Mouse (Mus musculus): ENCODE measurements around the gene Pard3b. TPM values are rescaled to one million over a fixed set of nuclear protein-coding genes. Genes with fewer than 3 reads are reported as not detected.

The Pard3b gene
- polyA plus RNA-seq (2015; fragmentation: Nextera tagmentation; extraction: Ambion mirVana), result 1.6 and 2.4 TPM in 2 replicates

DNA sequence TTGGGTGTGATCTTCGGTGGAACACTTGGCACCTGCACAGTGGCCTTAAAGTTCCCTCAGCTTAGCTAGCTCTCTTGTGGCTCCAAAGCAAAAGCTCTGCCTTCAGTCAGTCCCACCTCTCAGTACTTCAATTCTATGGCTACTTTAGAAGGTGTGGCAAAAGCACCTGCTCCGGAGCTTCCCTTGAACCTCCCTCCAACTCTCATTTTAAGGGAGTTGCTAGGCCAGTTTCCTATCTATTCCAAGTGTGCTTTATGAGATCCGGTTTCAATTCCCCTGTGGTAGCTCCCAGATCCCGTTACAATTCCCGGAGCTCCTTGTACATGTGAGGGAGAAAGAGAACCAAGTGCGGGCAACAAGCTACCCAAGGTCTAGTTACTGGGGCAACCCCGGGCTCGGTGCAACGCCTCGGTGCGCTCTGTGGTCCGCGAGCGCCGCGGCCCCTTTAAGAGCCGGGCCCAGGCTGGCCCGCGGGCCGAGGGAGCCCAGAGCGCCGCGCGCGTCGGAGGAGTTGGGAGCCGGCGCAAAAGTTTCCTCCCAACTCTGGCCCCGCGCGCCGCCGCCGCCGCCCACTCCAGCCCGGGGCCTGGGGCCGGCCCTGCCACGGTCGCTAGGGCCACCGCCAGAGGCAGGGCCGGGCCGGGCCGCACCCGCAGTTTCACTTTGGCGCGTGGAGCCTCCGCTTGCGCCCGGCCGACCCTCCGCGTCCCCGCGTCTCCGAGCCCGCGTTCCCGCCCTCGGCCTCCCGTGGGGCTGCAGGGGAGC is at the start of gene Pard3b:
Pard3b (plus strand) TSS at position 478 of the 765 bp plus-strand sequence.
- peak within 1 kb of the TSS; percentile 72 for H3K4me2 ChIP-seq
- peaks cover 20% of the 10 kb centered on the region; the same call in 1 of the 2 replicates for H3K27me3 ChIP-seq
- H3K9me3 ChIP-seq (replicated peaks), result no peaks in the 10 kb centered on the region
- ATAC-seq (ENCODE audit: insufficient read depth), result peak; percentile 73
- H3K4me3 ChIP-seq (replicated peaks), result peak within 1 kb of the TSS; percentile 65
- no peaks in the 10 kb centered on the region for H3K36me3 ChIP-seq (replicated peaks)
- H3K9ac ChIP-seq, result peak within 1 kb of the TSS; percentile 47
- no peaks in the 10 kb centered on the region for H3K4me1 ChIP-seq (replicated peaks)
- H3K27ac ChIP-seq (replicated peaks), result no peak within 1 kb of the TSS
- 1% methylated on average over 60 of the region's 60 CpGs for WGBS (ENCODE audit: insufficient replicate concordance)

GRCm38 (mm10) chr1:61616176-61616575 is 22.4 kb upstream of the Pard3b start:
- H3K9me3 ChIP-seq (replicated peaks), result no peaks in the 10 kb centered on the region
- H3K27me3 ChIP-seq, result no peaks in the 10 kb centered on the region
- no peak overlapping the region for H3K9ac ChIP-seq
- no peak for ATAC-seq (ENCODE audit: insufficient read depth)
- no peak overlapping the region for H3K27ac ChIP-seq (replicated peaks)
- H3K4me3 ChIP-seq (replicated peaks), result no peak overlapping the region
- no peak overlapping the region for H3K4me2 ChIP-seq
- H3K4me1 ChIP-seq (replicated peaks), result no peaks in the 10 kb centered on the region
- no peaks in the 10 kb centered on the region for H3K36me3 ChIP-seq (replicated peaks)

GRCm38 (mm10) chr1:61620651-61621050 is 18.0 kb upstream of the Pard3b start:
- Histone ChIP-seq H3K36me3 (replicated peaks) (no peaks in the 10 kb centered on the region), H3K4me2 (no peak overlapping the region), H3K27me3 (no peaks in the 10 kb centered on the region), H3K9me3 (replicated peaks) (no peaks in the 10 kb centered on the region), H3K4me1 (replicated peaks) (no peaks in the 10 kb centered on the region), H3K27ac (replicated peaks) (no peak overlapping the region), H3K9ac (no peak overlapping the region), H3K4me3 (replicated peaks) (no peak overlapping the region)
- ATAC-seq (ENCODE audit: insufficient read depth), result no peak
- 51% methylated on average over 1 of the region's 1 CpGs for whole genome bisulfite sequencing (ENCODE audit: insufficient replicate concordance)

DNA sequence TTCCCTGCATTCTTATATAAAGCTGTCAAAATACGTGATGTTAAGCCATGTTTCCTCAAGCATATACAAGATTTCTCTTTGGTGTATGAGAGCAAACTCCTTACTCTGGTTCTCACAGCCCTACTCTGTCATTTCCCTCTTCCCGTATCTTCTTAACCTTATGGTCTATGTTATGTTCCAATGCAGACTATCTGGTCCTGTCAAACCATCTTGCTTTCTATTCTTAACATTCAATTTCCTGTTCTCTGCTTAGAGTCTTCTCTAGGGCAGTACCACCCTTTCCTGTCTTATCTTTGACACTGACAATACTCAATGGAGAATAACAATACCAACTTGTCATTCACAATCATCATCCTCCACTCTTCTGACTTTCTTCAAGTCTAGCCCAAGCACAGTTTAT is 8.8 kb upstream of the Pard3b start:
- H3K27ac ChIP-seq (replicated peaks), result no peak overlapping the region
- WGBS (ENCODE audit: insufficient replicate concordance), result 20% methylated on average over 2 of the region's 2 CpGs
- no peak for ATAC-seq (ENCODE audit: insufficient read depth)
- no peaks in the 10 kb centered on the region for H3K27me3 ChIP-seq
- H3K9me3 ChIP-seq (replicated peaks), result no peaks in the 10 kb centered on the region
- H3K4me1 ChIP-seq (replicated peaks), result no peaks in the 10 kb centered on the region
- no peak overlapping the region for H3K4me3 ChIP-seq (replicated peaks)
- H3K4me2 ChIP-seq, result no peak overlapping the region
- H3K9ac ChIP-seq, result no peak overlapping the region
- no peaks in the 10 kb centered on the region for H3K36me3 ChIP-seq (replicated peaks)

GRCm38 (mm10) chr1:61639114-61640093 is 780 bp downstream of the Pard3b start:
- Histone ChIP-seq H3K36me3 (replicated peaks) (no peaks in the 10 kb centered on the region), H3K4me1 (replicated peaks) (no peaks in the 10 kb centered on the region), H3K4me2 (peak overlapping the region; percentile 72), H3K27me3 (peaks cover 20% of the 10 kb centered on the region; the same call in 1 of the 2 replicates), H3K9ac (peak overlapping the region; percentile 47), H3K4me3 (replicated peaks) (peak overlapping the region; percentile 65), H3K9me3 (replicated peaks) (no peaks in the 10 kb centered on the region), H3K27ac (replicated peaks) (no peak overlapping the region)
- 5% methylated on average over 35 of the region's 40 CpGs for WGBS (ENCODE audit: insufficient replicate concordance)
- peak; percentile 34; the same call in 1 of the 2 replicates for ATAC-seq (ENCODE audit: insufficient read depth)

GRCm38 (mm10) chr1:61641880-61642279 is 3.3 kb downstream of the Pard3b start:
- no peaks in the 10 kb centered on the region for H3K36me3 ChIP-seq (replicated peaks)
- ATAC-seq (ENCODE audit: insufficient read depth), result no peak
- WGBS (ENCODE audit: insufficient replicate concordance), result 27% methylated on average over 4 of the region's 4 CpGs
- H3K27ac ChIP-seq (replicated peaks), result no peak overlapping the region
- no peak overlapping the region for H3K4me2 ChIP-seq
- H3K4me1 ChIP-seq (replicated peaks), result no peaks in the 10 kb centered on the region
- H3K9me3 ChIP-seq (replicated peaks), result no peaks in the 10 kb centered on the region
- peaks cover 20% of the 10 kb centered on the region; the same call in 1 of the 2 replicates for H3K27me3 ChIP-seq
- H3K4me3 ChIP-seq (replicated peaks), result no peak overlapping the region
- no peak overlapping the region for H3K9ac ChIP-seq

DNA sequence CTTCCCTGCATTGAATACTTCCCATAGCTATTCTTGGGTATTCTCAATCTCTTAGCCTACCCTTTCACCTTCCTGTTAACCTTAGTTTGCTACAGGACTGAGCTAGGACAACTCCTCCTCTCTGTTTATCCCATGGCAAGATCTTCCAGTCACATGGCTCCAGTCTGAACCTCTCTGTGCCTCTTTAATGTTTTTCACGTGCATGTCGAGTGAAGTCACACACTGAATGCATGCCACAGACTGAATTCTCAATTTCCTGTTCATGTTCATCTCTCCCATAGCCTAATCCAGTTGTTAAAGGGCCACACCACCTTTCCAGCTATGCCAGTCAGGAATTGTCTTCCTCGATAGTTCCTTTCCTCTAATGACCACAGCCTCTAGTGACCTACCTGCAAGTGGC is 6.4 kb downstream of the Pard3b start:
- no peaks in the 10 kb centered on the region for H3K36me3 ChIP-seq (replicated peaks)
- no peaks in the 10 kb centered on the region for H3K9me3 ChIP-seq (replicated peaks)
- no peaks in the 10 kb centered on the region for H3K4me1 ChIP-seq (replicated peaks)
- ATAC-seq (ENCODE audit: insufficient read depth), result no peak
- WGBS (ENCODE audit: insufficient replicate concordance), result 51% methylated on average over 3 of the region's 3 CpGs
- no peak overlapping the region for H3K4me3 ChIP-seq (replicated peaks)
- H3K9ac ChIP-seq, result no peak overlapping the region
- no peak overlapping the region for H3K4me2 ChIP-seq
- H3K27me3 ChIP-seq, result no peaks in the 10 kb centered on the region; the same call in 1 of the 2 replicates
- H3K27ac ChIP-seq (replicated peaks), result no peak overlapping the region

- H3K4me3 ChIP-seq (replicated peaks), result no peak overlapping the region
- no peak overlapping the region for H3K9ac ChIP-seq
- H3K27ac ChIP-seq (replicated peaks), result no peak overlapping the region
- H3K9me3 ChIP-seq (replicated peaks), result no peaks in the 10 kb centered on the region
- no peaks in the 10 kb centered on the region for H3K27me3 ChIP-seq
- H3K4me1 ChIP-seq (replicated peaks), result no peaks in the 10 kb centered on the region
- no peaks in the 10 kb centered on the region for H3K36me3 ChIP-seq (replicated peaks)
- no peak overlapping the region for H3K4me2 ChIP-seq
- no peak for ATAC-seq (ENCODE audit: insufficient read depth)
These were observed 11.3 kb downstream of the Pard3b start for GRCm38 (mm10) chr1:61649964-61650363.

- no peaks in the 10 kb centered on the region for H3K27me3 ChIP-seq
- no peak overlapping the region for H3K4me2 ChIP-seq
- no peak overlapping the region for H3K9ac ChIP-seq
- no peak for ATAC-seq (ENCODE audit: insufficient read depth)
- H3K27ac ChIP-seq (replicated peaks), result no peak overlapping the region
- no peak overlapping the region for H3K4me3 ChIP-seq (replicated peaks)
- WGBS (ENCODE audit: insufficient replicate concordance), result 19% methylated on average over 1 of the region's 1 CpGs
- no peaks in the 10 kb centered on the region for H3K4me1 ChIP-seq (replicated peaks)
- H3K36me3 ChIP-seq (replicated peaks), result no peaks in the 10 kb centered on the region
- H3K9me3 ChIP-seq (replicated peaks), result no peaks in the 10 kb centered on the region
These were observed 13.0 kb downstream of the Pard3b start for GRCm38 (mm10) chr1:61651454-61652271.

DNA sequence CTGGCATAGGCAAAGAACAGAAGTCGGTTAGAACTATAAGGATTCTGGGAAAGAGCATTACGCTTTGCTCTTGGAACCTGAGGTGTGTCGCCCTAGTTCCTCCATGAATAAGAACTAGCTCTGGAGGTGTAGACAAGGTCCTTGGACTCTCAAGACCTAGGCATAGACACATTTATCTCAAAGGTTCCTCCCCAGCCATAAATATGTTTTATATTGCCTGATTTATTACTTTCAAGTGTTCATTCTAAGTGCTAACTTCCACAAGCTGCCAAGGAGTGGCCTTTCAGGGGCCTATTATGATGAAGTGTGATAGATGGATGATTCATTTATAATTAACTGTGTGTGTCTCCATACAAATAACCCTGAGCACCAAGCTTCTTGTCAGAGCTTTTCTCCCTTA is 19.1 kb downstream of the Pard3b start:
- Histone ChIP-seq H3K4me3 (replicated peaks) (no peak overlapping the region), H3K36me3 (replicated peaks) (no peaks in the 10 kb centered on the region), H3K4me1 (replicated peaks) (no peaks in the 10 kb centered on the region), H3K9ac (no peak overlapping the region), H3K27me3 (no peaks in the 10 kb centered on the region), H3K9me3 (replicated peaks) (no peaks in the 10 kb centered on the region), H3K4me2 (no peak overlapping the region), H3K27ac (replicated peaks) (no peak overlapping the region)
- no peak for ATAC-seq (ENCODE audit: insufficient read depth)
- 70% methylated on average over 3 of the region's 3 CpGs for WGBS (ENCODE audit: insufficient replicate concordance)
